Mouse (Mus musculus) lung, adult 2 months (tissue): ENCODE data around the gene Pip4k2b.

Experiments used
- CTCF ChIP-seq: fragments of 200-500 bp; IDR thresholded peaks from 2 replicates; pipeline ENCODE4 v1.5.1; 2011; ENCODE audit warnings: mild to moderate bottlenecking, low read length, control low read depth; ENCODE audit not compliant: insufficient read depth
- POLR2A ChIP-seq: fragments of 200-500 bp; IDR thresholded peaks from 2 replicates; pipeline ENCODE4 v1.6.1; 2011; ENCODE audit warnings: low read depth, mild to moderate bottlenecking, control low read depth, low read length, borderline replicate concordance; ENCODE audit errors: extremely low read depth

DNA sequence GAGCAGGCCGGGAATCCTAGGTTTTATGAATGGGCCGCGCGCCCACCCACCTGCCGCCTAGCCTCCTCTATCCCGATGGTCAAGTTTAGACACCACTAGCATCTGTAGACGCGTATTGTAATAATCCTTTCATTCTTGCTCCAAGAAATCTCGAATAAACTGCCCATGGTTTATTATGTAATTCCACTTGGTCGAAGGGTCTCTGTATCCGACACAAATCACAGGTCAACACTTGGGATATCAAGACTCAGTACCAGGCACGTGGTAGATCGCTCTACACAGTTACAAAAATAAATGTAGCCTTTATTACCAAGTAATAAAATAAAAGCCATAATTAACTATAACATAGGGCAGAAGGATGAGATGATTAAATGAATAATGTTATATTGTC lies 822 bp upstream of the Pip4k2b start:
- TF ChIP-seq POLR2A (no peak), CTCF (no peak)
